Comparison of ENCODE assay signal across 8 mouse cellular contexts in genomic region chr14:76555263-76556030, GRCm38 (mm10). TPM values are rescaled to one million over a fixed set of nuclear protein-coding genes. Genes with fewer than 3 reads are reported as not detected.
DNase-seq lines count a peak whose midpoint lies in the region; ATAC-seq and TF ChIP-seq lines count a peak whose summit lies in the region.

No protein-coding gene starts in this region.

- no peaks in the 10 kb centered on the region for H3K9me3 ChIP-seq in hindbrain, embryonic 10.5 days
- no peaks in the 10 kb centered on the region for H3K9me3 ChIP-seq in midbrain, embryonic 15.5 days

- no peak for DNase-seq in layer of hippocampus, adult 2 months (ENCODE audit: low spot score in 2 of 2)
- DNase-seq in layer of hippocampus, adult 9-10 months (ENCODE audit: low spot score) = no peak
- DNase-seq in embryo, embryonic 10.5 days (ENCODE audit: low spot score) = peak; percentile 44
- no peak for DNase-seq in hindbrain, embryonic 10.5 days (ENCODE audit: low spot score)
- no peak for DNase-seq in left cerebral cortex, postnatal 10 days (ENCODE audit: extremely low spot score in 1 of 2, low spot score in 2 of 2)
- no peak for DNase-seq in layer of hippocampus, postnatal 36 days
- DNase-seq in lung, postnatal 10 days = no peak

- intact Hi-C loops in left cerebral cortex, postnatal 10 days (cut with DNase I) = loop anchor here (5.0 to 10.0 kb wide), 3 partner anchors 48 to 322 kb away; no protein-coding TSS in a partner anchor

- no peaks in the 10 kb centered on the region for H3K36me3 ChIP-seq in hindbrain, embryonic 10.5 days
- H3K36me3 ChIP-seq in midbrain, embryonic 15.5 days (replicated peaks) = no peaks in the 10 kb centered on the region

- peak overlapping the region; percentile 98 for H3K27ac ChIP-seq in layer of hippocampus, adult 2 months
- H3K27ac ChIP-seq in hindbrain, embryonic 10.5 days = peak overlapping the region; percentile 93
- H3K27ac ChIP-seq in midbrain, embryonic 15.5 days = peak overlapping the region; percentile 90

- H3K4me2 ChIP-seq in midbrain, embryonic 15.5 days = peak overlapping the region; percentile 88

- peak; percentile 31 for ATAC-seq in midbrain, embryonic 15.5 days (replicated peaks)

- peaks cover 18% of the 10 kb centered on the region; the same call in 1 of the 2 replicates for H3K27me3 ChIP-seq in hindbrain, embryonic 10.5 days (ENCODE audit: insufficient read depth, poor library complexity, severe bottlenecking)
- H3K27me3 ChIP-seq in midbrain, embryonic 15.5 days (replicated peaks) = no peaks in the 10 kb centered on the region

- 74% methylated on average over 18 of the region's 18 CpGs for WGBS in hindbrain, embryonic 10.5 days
- WGBS in midbrain, embryonic 15.5 days = 47% methylated on average over 18 of the region's 18 CpGs

- peaks cover 28% of the 10 kb centered on the region for H3K4me1 ChIP-seq in hindbrain, embryonic 10.5 days (replicated peaks)
- peaks cover 17% of the 10 kb centered on the region for H3K4me1 ChIP-seq in midbrain, embryonic 15.5 days

- no peak for TF ChIP-seq CTCF in layer of hippocampus, adult 2 months (conservative IDR thresholded peaks at IDR 0.05)

- peak overlapping the region; percentile 75 for H3K4me3 ChIP-seq in layer of hippocampus, adult 2 months
- H3K4me3 ChIP-seq in hindbrain, embryonic 10.5 days = peak overlapping the region; percentile 81
- H3K4me3 ChIP-seq in midbrain, embryonic 15.5 days = peak overlapping the region; percentile 92

- H3K9ac ChIP-seq in midbrain, embryonic 15.5 days = peak overlapping the region; percentile 90

RNA-seq across cellular contexts. Expression of gene Serp2, which starts 1.2 kb away (rescaled TPM):
- total RNA-seq in layer of hippocampus, adult 2 months (2021) = 100 to 1,000 TPM; 142 to 158 TPM
- polyA plus RNA-seq in hindbrain, embryonic 10.5 days (2016; fragmentation: Nextera tagmentation; extraction: Ambion mirVana) = 26.3 and 43.3 TPM in 2 replicates
- polyA plus RNA-seq in midbrain, embryonic 15.5 days (2015; fragmentation: Nextera tagmentation; extraction: Ambion mirVana) = 186 and 187 TPM in 2 replicates
- 100 to 1,000 TPM; 170 to 173 TPM for total RNA-seq in left cerebral cortex, postnatal 10 days (2021)
- 100 to 1,000 TPM; 140 to 147 TPM for total RNA-seq in layer of hippocampus, postnatal 36 days (2021)
